Mouse (Mus musculus) hindbrain, embryonic 10.5 days (tissue): ENCODE data around the gene Rgmb. TPM values are rescaled to one million over a fixed set of nuclear protein-coding genes. Genes with fewer than 3 reads are reported as not detected.

ENCODE experiments used
- DNase-seq: peaks from one replicate; pipeline ENCODE4 v3.0.0-alpha.2; 2017; ENCODE audit warnings: low spot score
- H3K27ac ChIP-seq: fragments of 300-500 bp; sonication (generic); 2 replicates; pipeline ENCODE4 v1.5.1; 2016; ENCODE audit warnings: mild to moderate bottlenecking, moderate library complexity
- H3K27me3 ChIP-seq: fragments of 300-500 bp; sonication (generic); 2 replicates; pipeline ENCODE4 v1.6.1; 2016; ENCODE audit warnings: mild to moderate bottlenecking; ENCODE audit not compliant: poor library complexity, insufficient read depth, severe bottlenecking
- H3K36me3 ChIP-seq: fragments of 300-500 bp; sonication (generic); 2 replicates; pipeline ENCODE4 v1.6.1; 2016; ENCODE audit warnings: mild to moderate bottlenecking, moderate library complexity
- H3K4me1 ChIP-seq: fragments of 300-500 bp; sonication (generic); replicated peaks from 2 replicates; pipeline ENCODE4 v1.6.1; 2016; ENCODE audit warnings: mild to moderate bottlenecking
- H3K4me3 ChIP-seq: fragments of 300-500 bp; sonication (generic); 2 replicates; pipeline ENCODE4 v1.5.1; 2016; ENCODE audit warnings: mild to moderate bottlenecking, moderate library complexity
- H3K9me3 ChIP-seq: fragments of 300-500 bp; sonication (generic); 2 replicates; pipeline ENCODE4 v1.6.1; 2016; ENCODE audit warnings: mild to moderate bottlenecking, moderate library complexity
- WGBS: fragments of 180-500 bp; shearing (Covaris S2); methylation state at CpG from one replicate; pipeline ENCODE4 v1.1.7; 2016; 5-methylcytosine and 5-hydroxymethylcytosine counted together
- polyA plus RNA-seq: library from polyadenylated mRNA; unstranded; fragments of >200 nt; fragmentation: Nextera tagmentation; extraction: Ambion mirVana; gene quantifications from 2 replicates; pipeline ENCODE4 v1.2.1, GENCODE M21; 2016

The Rgmb gene
- polyA plus RNA-seq, 1 experiment from 2014 or later: 75.7 TPM

DNA sequence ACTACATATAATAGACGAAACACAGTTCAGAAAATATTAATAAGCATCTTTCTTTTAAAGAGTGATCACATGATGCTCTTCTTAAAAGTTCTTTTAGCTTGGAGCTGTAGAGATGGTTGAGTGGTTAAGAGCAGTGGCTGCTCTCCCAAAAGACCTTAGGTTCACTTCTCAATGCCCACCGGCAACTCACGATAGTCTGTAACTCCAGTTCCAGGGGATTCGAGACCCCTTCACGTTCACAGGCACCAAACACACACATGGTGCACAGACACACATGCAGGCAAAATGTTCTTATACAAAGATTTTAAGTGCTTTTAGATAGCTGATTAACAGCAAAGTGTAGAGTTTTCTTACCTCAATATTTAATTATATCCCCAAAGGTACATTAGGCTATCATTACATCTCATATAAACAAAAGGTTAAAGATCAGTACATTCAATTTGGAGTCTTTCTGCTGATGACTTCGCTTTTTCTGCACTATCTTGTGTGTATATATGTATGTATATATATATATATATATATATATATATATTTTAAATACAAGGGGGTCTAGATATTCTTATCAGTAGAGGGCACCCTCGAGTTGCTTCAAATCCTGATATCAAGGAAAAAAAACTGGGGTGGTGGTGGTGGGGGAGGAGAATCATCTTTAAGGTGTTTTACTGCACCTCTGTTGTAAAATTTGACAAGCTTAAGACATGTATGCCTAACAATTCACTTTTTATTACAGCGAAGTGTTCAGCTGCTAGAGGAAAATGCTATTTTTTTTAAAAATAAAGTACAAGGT is 2.5 kb downstream of the Rgmb start:
- Histone ChIP-seq H3K9me3 (no peaks in the 10 kb centered on the region), H3K4me3 (peak overlapping the region; percentile 98), H3K36me3 (no peaks in the 10 kb centered on the region), H3K27me3 (peaks cover 8% of the 10 kb centered on the region; the same call in 1 of the 2 replicates), H3K4me1 (peaks cover 55% of the 10 kb centered on the region), H3K27ac (peak overlapping the region; percentile 94)
- WGBS: 49% methylated on average over 8 of the region's 8 CpGs
- DNase-seq: no peak

DNA sequence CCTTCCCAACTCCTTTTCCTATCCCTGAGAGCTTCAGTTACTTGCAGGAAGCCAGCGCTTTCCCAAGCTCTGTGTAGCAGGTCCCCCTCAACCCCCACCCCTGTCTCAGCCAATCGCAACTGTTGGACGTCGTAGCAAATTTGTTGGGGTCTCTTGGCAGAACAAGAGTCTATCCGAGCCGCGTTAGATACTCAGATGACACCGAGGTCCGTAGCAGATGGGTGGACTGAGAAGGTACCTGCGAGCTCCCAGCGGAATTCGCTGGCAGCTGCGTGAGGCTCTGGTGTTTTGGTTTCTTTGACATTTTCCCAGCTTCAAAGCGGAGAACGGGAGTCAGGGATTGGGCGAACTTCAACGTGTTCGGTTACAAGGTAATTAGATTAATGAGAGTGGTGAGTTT is 3.9 kb downstream of the Rgmb start:
- Histone ChIP-seq H3K9me3 (no peaks in the 10 kb centered on the region), H3K27ac (peak overlapping the region; percentile 98), H3K27me3 (peaks cover 6% of the 10 kb centered on the region; the same call in 1 of the 2 replicates), H3K36me3 (0 out of 2 replicates have a peak, but pooled peaks cover 4% of the 10 kb centered on the region), H3K4me3 (peak overlapping the region; percentile 98), H3K4me1 (peaks cover 58% of the 10 kb centered on the region)
- no peak for DNase-seq
- WGBS: under 1% methylated on average over 18 of the region's 18 CpGs

DNA sequence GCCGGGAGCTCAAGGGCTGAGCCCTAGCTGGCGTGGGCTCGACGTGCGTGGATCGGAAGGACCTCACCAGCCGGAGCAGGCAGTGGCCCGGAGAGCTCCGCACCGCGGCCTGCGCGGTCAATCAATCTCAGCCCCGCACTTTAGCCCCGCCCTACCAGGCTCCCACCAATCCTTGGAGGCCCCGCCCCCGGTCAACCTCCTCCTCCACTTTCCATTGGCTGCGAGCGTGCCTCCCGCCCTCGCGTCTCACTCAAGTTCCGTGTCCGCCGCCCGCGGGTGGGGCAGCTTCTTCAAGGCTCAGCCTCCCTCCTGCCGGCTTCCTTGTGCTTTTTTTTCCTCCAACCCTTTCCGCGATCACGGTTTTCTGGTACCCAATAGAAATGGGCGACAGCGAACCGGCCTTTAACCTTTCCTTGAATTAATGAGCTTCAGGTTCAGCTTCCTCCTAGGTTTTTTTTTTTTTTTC is 4.4 kb downstream of the Rgmb start:
- DNase-seq: peak; percentile 98
- Histone ChIP-seq H3K27me3 (peaks cover 6% of the 10 kb centered on the region; the same call in 1 of the 2 replicates), H3K4me3 (peak overlapping the region; percentile 98), H3K27ac (peak overlapping the region; percentile 98), H3K36me3 (0 out of 2 replicates have a peak, but pooled peaks cover 4% of the 10 kb centered on the region), H3K4me1 (peaks cover 58% of the 10 kb centered on the region), H3K9me3 (no peaks in the 10 kb centered on the region)
- under 1% methylated on average over 34 of the region's 34 CpGs for WGBS

DNA sequence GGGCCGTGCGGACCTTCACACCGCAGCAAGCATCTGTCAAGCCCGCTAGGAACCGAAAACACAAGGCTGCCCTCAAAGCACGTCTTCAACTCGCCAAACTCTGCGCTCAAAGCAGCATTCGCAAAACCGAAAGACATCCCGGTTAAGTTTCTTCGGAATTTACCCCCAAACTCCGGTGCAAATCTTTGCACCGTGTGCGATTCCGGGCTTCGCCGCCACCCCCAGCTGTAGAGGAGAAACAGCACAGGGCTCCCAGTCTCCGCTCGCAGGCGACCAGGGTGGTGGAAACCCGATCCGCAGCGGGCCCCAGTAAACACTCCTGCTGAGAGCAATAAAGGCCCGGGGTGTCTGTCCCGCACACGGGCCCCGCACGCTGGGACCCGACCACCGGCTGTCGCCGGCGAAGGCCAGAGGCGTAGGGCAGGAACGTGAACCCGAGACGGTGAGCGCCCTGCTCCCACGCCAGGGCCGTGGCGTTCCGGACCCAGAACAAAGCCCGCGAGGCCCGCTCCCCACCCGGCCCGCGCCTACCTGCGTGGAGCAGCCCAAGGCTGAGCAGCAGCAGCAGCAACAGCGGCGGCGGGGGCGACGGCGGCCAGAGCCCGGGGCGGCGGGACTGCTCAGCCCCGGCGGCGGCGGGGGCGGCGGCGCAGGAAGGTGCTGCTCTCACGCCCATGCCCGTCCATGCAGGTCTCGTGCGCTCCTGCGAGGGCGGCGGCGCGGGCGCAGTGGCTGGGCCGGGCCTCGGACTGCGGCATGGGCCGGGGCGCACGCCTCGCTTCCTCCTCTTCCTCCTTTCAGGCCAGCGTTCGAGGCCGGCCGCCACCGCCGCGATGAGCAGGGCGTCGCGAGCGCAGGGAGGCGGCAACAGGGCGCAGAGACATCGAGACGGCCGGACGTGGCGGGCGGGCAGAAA is 5.1 kb downstream of the Rgmb start:
- WGBS: under 1% methylated on average over 101 of the region's 102 CpGs
- Histone ChIP-seq H3K36me3 (peaks cover 9% of the 10 kb centered on the region), H3K27ac (peak overlapping the region; percentile 98), H3K27me3 (peaks cover 6% of the 10 kb centered on the region; the same call in 1 of the 2 replicates), H3K4me1 (peaks cover 57% of the 10 kb centered on the region), H3K9me3 (no peaks in the 10 kb centered on the region), H3K4me3 (peak overlapping the region; percentile 98)
- DNase-seq: peak; percentile 69

DNA sequence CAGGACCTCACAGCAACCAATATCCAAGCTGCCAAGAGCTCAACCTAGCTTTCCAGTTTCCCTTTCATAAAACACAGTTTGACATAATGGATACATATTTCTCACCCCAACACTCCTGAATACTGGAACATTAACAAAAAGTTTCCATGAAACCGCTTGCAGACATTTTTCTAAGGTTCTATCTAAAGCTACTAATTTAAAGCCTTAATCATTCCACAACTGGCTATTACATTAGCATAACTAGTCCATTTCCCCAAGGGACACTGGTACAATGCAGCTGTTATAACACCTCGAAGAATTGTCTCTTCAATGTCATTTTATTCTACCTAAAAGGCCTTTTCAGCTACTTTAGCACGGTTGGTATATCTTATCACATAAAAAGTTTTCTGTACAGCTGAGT is 6.0 kb downstream of the Rgmb start:
- WGBS: 27% methylated on average over 3 of the region's 3 CpGs
- H3K4me3 ChIP-seq: peak overlapping the region; percentile 98
- peaks cover 56% of the 10 kb centered on the region for H3K4me1 ChIP-seq
- H3K27ac ChIP-seq: peak overlapping the region; percentile 98
- no peak for DNase-seq
- peaks cover 17% of the 10 kb centered on the region for H3K36me3 ChIP-seq
- peaks cover 6% of the 10 kb centered on the region; the same call in 1 of the 2 replicates for H3K27me3 ChIP-seq
- H3K9me3 ChIP-seq: no peaks in the 10 kb centered on the region

DNA sequence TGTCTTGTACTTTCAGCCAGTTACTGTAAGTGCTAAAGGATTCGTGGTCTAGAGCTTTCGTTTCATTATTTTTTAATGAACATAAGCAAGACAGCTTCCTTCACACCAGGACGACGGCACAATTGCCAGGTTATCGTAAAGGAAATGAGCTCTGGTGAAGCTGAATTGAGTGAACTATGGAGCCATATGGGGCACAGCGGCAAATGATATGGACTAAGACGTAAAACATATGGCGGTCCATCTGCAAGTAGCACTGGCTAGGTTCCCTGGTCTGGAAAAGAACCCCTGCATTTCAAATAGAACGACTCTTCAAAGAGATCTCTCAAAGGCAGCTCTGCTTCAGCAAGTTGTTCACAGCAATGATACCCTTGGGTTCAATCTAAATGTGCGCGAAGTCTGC is 6.5 kb downstream of the Rgmb start:
- no peak for DNase-seq
- H3K9me3 ChIP-seq: no peaks in the 10 kb centered on the region
- 51% methylated on average over 11 of the region's 11 CpGs for WGBS
- peaks cover 53% of the 10 kb centered on the region for H3K4me1 ChIP-seq
- H3K27me3 ChIP-seq: peaks cover 6% of the 10 kb centered on the region; the same call in 1 of the 2 replicates
- H3K36me3 ChIP-seq: peaks cover 23% of the 10 kb centered on the region
- H3K4me3 ChIP-seq: peak overlapping the region; percentile 98
- peak overlapping the region; percentile 98 for H3K27ac ChIP-seq

DNA sequence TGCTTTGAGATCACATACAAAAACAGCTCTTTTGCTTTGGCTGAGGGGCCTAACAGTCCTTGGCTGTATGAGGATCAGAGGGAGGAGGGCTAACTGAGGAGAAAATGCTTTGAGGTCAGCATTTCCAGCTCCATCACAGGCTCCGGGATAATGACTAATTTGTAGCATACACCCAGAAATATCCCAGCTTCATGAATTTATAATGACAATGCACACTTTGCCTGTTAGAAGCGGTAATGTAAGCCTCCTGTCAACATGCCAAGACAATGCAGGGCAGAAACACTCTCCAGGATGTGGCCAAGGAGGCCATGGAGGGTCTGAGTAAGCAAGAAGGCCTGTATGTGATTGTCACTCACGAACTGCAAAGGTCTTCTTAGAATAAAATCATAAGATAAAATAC is 7.0 kb downstream of the Rgmb start:
- Histone ChIP-seq H3K9me3 (no peaks in the 10 kb centered on the region), H3K27ac (peak overlapping the region; percentile 98), H3K4me3 (peak overlapping the region; percentile 98), H3K27me3 (0 out of 2 replicates have a peak, but pooled peaks cover under 1% of the 10 kb centered on the region), H3K36me3 (peaks cover 28% of the 10 kb centered on the region), H3K4me1 (peaks cover 49% of the 10 kb centered on the region)
- WGBS: 48% methylated on average over 3 of the region's 3 CpGs
- no peak for DNase-seq

DNA sequence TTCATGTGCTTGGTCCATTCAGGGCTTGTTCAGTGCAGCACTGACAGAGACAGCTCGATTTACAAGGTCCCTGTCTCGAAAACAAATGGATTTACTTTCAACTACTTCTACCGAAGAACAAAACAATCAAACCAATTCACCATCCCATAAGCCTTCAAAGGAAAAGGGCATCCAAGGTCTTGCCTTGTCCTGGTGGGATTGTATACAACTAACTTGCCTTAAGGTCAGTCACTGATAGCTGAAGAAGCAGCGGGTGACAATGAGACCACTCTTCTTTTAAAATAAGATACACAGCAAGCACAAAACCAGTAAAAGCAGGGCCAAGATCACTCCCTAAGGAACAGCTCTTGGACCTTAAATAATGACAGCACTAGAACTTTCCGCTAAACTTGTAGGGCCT is 7.6 kb downstream of the Rgmb start:
- 21% methylated on average over 5 of the region's 5 CpGs for WGBS
- H3K36me3 ChIP-seq: peaks cover 31% of the 10 kb centered on the region
- H3K4me1 ChIP-seq: peaks cover 49% of the 10 kb centered on the region
- no peak for DNase-seq
- H3K4me3 ChIP-seq: peak overlapping the region; percentile 98
- H3K27me3 ChIP-seq: no peaks in the 10 kb centered on the region
- H3K9me3 ChIP-seq: no peaks in the 10 kb centered on the region
- H3K27ac ChIP-seq: peak overlapping the region; percentile 98; the same call in 1 of the 2 replicates

DNA sequence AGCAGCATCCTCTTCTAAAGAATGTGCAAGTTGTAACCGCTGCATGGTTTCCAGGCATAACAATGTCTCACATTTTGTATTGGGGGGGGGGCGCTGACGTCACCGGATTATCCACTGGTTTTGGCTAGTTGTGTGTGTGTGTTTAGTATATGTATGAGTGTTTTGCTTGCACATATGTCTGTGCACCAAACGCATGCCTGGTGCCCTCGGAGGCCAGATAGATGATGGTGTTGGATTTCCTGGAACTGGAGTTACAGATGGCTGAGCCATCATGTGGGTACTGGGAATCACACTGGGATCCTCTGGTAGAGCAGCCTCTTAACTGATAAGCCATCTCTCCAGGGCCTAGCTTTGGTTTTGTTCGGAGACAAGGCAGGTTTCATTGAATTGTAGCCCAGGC is 8.5 kb downstream of the Rgmb start:
- H3K27ac ChIP-seq: no peak overlapping the region
- peaks cover 39% of the 10 kb centered on the region for H3K36me3 ChIP-seq
- peaks cover 44% of the 10 kb centered on the region for H3K4me1 ChIP-seq
- no peak for DNase-seq
- no peak overlapping the region; the same call in 1 of the 2 replicates for H3K4me3 ChIP-seq
- no peaks in the 10 kb centered on the region for H3K9me3 ChIP-seq
- no peaks in the 10 kb centered on the region for H3K27me3 ChIP-seq
- WGBS: 87% methylated on average over 7 of the region's 7 CpGs

DNA sequence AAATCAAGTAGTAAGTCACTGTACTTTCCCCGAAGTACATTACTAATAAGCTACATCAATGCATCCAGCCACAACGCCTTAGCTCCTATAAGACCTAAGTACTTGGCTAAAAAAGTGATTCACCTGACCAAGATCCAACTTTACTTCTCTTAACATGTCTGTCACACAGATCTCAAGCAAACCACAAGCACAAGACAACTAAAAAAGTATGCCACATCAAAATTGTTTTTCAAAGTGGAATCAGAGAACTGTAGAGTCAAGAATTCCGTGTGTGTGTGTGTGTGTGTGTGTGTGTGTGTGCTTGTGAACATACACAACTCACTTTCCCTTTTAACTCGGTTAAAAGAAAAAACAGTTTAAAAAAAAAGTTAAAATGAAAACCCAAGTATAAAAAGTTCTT is 9.1 kb downstream of the Rgmb start:
- Histone ChIP-seq H3K27ac (no peak overlapping the region), H3K27me3 (no peaks in the 10 kb centered on the region), H3K4me1 (peaks cover 39% of the 10 kb centered on the region), H3K9me3 (no peaks in the 10 kb centered on the region), H3K36me3 (peaks cover 46% of the 10 kb centered on the region), H3K4me3 (no peak overlapping the region)
- DNase-seq: no peak
- 90% methylated on average over 4 of the region's 4 CpGs for WGBS

DNA sequence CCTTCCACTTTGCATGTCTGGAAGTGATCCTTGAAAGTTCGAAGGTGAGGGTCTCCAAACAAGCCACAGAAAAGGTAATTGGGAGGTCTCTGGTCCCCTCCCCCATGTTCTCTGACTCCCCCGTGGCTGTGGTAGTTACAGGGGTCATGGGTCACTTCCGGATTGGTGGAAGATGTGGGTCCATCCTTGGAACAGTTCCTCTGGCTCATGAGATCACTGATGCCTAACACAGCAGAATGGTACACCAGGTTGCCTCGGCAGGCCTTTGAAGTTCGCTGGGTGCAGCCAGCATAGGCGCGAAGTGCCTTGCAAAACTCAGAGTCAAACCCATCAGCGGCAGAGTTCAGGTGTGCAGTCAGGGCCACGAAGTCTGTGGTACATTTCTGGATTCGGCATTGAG is 10.1 kb downstream of the Rgmb start:
- Histone ChIP-seq H3K36me3 (peaks cover 52% of the 10 kb centered on the region), H3K4me3 (no peak overlapping the region), H3K9me3 (no peaks in the 10 kb centered on the region), H3K4me1 (peaks cover 39% of the 10 kb centered on the region), H3K27me3 (no peaks in the 10 kb centered on the region), H3K27ac (no peak overlapping the region)
- 77% methylated on average over 10 of the region's 10 CpGs for WGBS
- DNase-seq: no peak

DNA sequence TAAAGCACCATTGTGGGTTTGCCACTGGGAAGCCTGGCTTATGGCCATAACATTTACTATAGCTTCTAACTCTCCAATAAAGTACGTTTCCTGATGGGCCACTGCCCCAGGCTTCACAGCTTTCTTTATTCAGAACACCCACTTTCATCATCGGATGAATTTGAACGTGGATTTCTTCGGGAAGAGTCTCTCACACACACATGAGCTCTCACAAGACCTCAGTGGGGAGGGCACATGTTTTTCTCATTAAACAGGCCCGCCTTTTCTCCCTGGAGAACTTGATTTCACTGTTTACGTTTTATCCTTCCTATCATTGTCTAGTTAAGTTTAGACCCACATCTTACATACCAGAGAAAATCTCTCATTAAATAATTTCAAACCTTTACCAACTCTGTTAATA is 10.7 kb downstream of the Rgmb start:
- Histone ChIP-seq H3K4me1 (peaks cover 39% of the 10 kb centered on the region), H3K36me3 (peaks cover 59% of the 10 kb centered on the region), H3K27me3 (no peaks in the 10 kb centered on the region), H3K9me3 (no peaks in the 10 kb centered on the region), H3K4me3 (no peak overlapping the region), H3K27ac (no peak overlapping the region)
- 64% methylated on average over 6 of the region's 6 CpGs for WGBS
- no peak for DNase-seq
